Mouse (Mus musculus) cerebellum, postnatal 25 days (tissue): Measurements from ENCODE around the gene Uba1.
A peak's percentile ranks its signal among the peaks of the same experiment; 100 is the strongest.

Source experiments
- DNase-seq, 2 experiments: peaks; one replicate each; pipeline ENCODE4 v3.0.0; 2021; ENCODE audit warnings: mixed read lengths in 2 of 2

The Uba1 gene

GRCm38 (mm10) chrX:20658026-20658652 lies at the start of gene Uba1:
Gene Uba1 (plus strand): TSS chrX:20658326.
- peak; percentile 77 to 86 for DNase-seq

- DNase-seq, result no peak
Observed at GRCm38 (mm10) chrX:20608500-20608899, 49.6 kb upstream of the Uba1 start.

GRCm38 (mm10) chrX:20616861-20617175 lies 41.3 kb upstream of the Uba1 start:
- peak in 1 of 2 experiments; percentile 77 for DNase-seq

DNA sequence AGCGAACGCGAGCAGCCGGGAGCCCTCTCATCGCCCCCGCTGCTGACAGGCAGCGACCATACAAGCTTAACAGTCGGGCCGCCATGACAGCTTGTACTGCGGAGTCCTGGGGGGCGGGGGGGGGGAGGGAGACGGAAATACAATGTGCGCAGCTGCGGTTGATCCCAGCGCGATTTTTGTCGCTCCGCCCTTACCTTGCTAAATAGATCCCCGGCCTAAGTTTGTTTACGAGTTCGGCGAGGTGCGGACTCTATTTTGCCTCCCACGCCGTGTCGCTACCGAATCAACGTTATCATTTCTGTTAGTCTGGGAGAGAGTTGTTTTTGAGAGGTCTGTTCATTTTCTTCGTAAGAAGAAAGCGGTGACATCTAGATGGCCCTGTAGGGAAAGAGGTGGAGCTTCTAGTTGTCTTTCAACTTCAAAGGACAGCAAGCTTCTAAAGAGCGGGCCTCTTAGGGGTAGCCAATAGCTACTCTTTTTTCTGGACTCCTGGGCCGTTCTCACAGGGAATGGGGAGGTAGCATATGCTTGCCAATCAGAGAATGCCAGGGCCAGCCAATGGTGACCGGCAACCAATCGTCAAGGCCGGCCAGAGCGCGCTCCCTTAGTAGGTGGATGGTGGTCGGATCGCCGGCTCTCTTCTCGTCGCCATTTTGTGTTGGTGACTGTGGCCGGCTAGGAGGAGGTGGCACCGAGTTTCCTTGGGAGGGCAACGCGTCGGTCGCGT lies 40.8 kb upstream of the Uba1 start, which contains the start of the genes Rbm10 and Ndufb11:
Gene Rbm10, plus strand, starts transcription at position 328 of the 727 bp plus-strand sequence.
Gene Ndufb11, minus strand, starts transcription at position 444 of the 727 bp plus-strand sequence.
- peak; percentile 84 to 85 for DNase-seq

DNA sequence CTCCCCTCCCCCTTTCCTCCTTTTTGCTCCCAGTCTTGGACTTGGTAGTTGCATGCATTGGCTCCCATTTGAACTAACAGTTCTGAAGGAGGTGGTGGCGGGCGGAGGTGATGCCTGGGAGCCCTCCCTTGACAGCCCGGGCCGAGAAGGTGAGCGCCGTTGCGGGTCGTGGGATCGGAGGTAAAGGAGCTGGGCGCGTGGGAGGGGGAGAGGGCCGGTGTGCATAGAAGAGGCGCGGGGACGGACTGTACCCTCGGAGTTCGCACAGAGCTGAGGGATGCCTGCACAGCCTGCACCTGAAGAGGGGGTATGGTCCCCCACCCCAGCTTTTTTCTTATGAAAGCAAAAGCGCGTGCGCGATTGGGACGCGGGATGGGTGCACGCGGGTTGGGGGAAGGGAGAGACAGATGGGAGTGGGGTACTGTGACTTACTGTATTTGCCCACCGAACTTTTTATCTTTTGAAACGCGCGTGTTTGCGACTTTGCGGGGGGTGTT lies 40.2 kb upstream of the Uba1 start:
- DNase-seq, result peak in 1 of 2 experiments; percentile 66

DNA sequence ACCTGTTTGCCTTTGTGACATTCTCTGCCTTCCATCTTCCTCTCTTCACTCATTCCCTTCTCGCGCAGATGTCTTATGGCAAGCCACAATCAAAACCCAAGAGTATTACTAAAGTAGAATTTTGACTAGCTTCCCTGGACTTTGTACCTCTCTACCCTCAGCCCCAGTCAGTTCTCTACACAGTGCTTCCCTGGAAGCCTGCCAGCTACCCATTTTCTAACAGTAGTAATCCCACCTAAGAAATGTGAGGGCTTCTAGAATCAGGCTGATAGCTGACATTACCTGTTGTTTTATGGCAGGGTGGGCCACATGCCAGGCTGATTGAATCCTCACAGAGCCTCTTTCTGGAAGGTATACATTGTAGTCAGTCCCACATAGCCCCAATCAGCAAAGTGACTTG lies 20.0 kb upstream of the Uba1 start:
- no peak for DNase-seq

DNA sequence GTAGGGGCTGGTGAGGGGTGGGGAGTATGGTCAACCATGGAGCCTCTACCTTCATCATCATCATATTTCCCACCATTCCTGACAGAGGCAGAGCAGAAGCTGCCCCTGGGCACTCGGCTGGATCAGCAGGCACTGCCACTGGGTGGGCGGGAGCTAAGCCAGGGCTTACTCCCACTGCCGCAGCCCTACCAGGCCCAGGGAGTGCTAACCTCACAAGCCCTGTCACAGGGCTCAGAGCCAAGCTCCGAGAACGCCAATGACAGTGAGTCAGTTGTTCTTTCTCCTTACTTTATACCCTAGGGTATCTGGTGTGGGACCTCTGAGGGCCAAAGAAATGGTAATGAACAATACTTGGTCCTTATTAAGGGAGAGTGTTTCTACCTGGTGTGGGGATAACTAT lies 13.3 kb upstream of the Uba1 start:
- no peak for DNase-seq

DNA sequence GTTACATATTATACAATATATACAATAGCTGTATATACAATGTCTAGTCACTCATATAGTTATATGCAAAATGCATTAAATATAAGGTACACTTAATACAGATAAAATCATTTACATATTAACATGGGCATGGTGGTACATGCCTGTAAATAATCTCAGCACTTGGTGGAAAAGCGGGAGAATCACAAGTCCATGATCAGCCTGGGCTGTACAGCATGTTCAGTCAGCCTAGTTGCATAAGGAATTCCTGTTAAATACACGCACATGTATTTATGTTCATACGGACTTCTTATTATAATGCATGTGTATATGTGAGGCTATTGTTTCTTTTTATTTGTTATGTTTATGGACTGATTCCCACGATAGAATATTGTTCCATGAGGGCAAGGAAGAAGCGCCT lies 533 bp upstream of the Uba1 start:
- DNase-seq, result no peak

- peak in 1 of 2 experiments; percentile 16 for DNase-seq
Observed at GRCm38 (mm10) chrX:20658891-20659406, 823 bp downstream of the Uba1 start.

GRCm38 (mm10) chrX:20662317-20662715 lies 4.2 kb downstream of the Uba1 start:
- no peak for DNase-seq

- DNase-seq, result peak; percentile 80 to 87
Observed at GRCm38 (mm10) chrX:20662716-20663443, 4.8 kb downstream of the Uba1 start.

DNA sequence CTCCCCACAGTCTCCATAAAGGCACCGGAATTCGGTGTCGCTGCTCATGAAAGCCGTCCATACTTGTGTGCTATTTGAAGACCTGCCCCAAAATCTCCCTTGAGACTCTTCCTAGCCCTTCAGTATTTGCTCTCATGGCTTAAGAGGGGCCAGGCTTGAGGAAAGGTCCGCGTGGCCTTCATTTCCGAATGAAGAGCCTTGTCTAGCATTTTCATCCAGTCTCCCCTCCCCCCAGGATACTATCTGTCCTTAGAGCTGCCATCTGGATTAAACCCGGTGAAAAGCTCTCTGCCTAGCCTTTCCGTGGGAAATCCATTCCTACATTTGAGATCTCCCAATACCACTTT lies 5.3 kb downstream of the Uba1 start:
- peak in 1 of 2 experiments; percentile 25 for DNase-seq

DNA sequence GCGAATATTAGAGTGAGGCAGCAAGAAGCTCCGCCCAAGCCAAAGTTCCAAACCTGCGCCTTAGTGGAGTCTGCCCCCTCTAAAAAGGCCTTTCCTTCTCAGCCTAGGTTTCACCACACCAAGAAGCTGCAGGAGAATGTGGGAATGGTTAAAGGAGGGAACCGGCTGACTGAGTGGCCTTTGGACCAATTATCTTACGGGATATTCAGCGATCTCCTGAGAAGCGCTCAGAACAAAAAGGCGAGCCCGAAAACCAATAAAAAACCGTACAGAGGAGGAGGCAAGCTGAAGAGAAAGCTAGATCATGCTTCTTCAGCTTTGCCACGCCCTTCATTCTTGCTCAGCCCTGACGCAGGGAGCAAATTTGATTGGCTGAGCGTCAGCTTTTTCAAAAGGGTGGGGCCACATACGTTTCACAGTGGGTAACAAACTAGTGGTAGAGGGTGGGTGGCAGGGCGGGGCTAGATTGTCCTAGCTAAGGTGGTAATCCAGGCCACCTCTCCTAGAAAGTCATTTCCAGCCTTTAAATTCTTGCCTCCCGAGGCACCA lies 29.5 kb downstream of the Uba1 start, which contains the start of gene Cdk16:
Gene Cdk16, plus strand, starts transcription at position 436 of the 549 bp plus-strand sequence.
- peak; percentile 82 to 89 for DNase-seq

DNA sequence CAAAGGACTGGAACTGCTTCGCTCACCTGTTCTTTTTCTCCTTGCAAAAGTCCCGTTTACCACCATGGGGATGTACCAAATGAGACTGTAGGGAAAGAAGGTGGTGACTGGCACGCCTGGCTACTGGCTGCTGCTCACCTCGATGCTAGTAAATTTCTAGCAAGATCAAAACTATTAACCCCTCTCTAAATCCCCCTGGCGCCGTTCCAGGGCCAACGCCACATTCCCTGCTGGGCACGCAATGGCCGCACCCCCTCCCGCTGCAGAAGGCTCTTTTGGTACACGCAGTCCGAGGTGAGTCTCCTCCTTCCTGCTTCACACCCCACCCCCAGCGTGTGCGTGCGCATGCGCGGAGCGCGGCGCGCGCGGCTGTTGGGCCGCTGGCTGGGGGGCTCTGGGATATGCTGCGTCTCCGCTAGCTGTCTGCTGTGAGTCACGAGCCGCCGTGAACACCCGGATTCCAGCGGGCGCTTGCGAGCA lies 30.0 kb downstream of the Uba1 start:
- DNase-seq, result peak; percentile 86 to 91

DNA sequence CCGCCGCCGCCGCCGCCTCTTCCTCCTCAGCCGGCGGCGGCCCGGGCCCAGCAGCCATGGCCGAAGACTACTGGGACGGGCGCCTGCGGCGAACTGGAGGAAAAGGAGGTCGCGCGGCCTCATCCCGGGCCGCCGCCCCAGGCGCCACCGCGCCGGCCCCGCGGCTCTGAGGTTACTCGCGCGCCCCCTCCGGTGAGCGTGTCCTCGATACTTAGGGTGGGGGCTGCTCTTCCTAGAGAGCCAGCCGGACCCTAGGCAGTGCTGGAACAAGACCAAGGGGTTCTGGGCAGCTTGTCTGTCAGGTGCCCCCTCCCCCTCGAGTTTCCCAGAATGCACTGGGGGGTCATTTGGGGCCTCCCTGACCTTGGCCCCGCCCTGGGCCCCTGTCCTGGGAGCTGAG lies 30.5 kb downstream of the Uba1 start:
- DNase-seq, result peak; percentile 69 to 81

DNA sequence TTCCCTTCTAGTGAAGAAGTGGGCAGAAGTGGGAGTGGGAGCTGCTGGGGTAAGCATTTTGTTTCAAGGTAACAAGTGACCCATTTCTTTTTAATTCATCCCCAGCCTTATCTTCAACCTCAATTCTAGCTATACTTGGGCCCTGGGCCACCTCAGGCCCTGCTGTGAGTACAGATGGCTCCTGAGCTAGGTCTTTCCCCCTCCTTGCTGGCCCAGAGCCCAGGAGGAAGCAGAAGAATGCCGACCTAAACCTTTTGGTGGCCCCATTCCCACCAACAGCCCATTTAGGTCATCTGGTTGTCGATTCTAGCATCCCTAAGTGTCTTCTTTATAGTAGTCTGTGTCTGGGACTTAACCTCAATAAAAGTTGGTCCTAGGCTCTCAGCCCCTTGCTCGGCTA lies 33.4 kb downstream of the Uba1 start:
- peak; percentile 77 to 86 for DNase-seq

- DNase-seq, result no peak
Observed at GRCm38 (mm10) chrX:20692616-20693015, 34.5 kb downstream of the Uba1 start.

GRCm38 (mm10) chrX:20695842-20696241 lies 37.7 kb downstream of the Uba1 start:
- no peak for DNase-seq

DNA sequence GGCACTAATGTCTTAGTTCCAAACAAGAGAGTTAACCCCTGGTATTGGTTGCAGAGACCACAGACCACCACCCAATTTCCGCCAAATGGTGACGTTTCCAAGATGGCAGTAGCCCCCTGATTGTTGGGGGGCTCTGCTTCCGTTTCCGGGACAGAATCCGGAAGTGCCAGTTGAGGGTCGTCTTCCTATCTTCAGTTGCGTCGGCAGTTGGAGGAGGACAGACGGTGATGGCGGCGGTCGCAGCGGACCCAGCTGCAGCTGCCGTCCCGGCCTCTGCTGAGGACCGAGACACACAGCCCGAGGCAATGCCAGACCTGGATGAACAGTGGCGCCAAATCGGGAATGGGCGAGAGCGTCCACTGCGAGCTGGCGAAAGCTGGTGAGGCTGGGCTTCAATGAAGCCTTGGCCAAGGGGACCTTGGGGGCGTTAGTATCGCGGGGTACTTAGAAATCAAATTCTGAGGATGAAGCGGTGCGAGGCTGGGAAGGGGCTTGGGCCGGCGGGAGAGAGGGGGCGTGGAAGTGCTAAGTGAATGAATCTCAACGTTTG lies 45.7 kb downstream of the Uba1 start, which contains the start of gene Usp11:
Gene Usp11, plus strand, starts transcription at position 166 of the 550 bp plus-strand sequence.
- peak in 1 of 2 experiments; percentile 60 for DNase-seq

DNA sequence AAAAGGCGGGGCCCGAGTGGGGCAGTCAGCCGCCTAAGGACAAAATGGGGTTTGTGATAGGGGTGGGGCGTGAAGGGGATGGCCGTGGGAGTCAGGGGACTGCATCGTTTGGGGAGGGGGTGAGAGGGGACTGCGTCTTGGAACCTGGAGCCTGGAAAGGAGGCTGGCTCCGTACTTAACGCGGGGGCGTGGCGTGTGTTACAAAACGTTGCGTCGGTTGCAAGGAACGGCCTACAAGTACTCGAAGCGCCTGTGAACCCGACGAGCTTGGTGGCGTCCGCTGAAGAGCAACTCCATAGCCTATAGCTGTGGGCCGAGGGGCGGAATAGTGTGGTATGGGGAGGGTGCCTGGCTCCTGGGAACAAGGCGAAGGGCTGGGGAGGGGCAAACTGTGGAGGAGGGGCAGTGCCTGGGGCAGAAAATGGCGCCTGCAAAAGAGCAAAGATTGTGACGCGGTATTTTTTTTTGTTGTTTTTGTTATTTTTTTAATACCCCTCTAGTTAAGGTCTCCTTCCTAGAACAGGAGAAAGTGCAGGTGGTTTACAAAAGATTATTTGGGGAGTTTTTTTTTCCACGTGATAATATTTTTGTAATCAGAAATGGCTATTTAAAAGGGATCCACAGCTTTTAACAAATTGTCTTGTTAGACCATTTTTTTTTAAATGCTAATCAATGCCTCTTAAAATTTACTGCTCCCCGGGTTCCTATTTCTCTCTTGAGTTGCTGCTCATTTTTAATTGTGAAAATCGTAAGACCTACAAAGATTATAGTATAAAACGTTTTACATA lies 46.4 kb downstream of the Uba1 start:
- peak; percentile 80 to 87 for DNase-seq

- no peak for DNase-seq
Observed at GRCm38 (mm10) chrX:20705083-20705402, 46.9 kb downstream of the Uba1 start.

DNA sequence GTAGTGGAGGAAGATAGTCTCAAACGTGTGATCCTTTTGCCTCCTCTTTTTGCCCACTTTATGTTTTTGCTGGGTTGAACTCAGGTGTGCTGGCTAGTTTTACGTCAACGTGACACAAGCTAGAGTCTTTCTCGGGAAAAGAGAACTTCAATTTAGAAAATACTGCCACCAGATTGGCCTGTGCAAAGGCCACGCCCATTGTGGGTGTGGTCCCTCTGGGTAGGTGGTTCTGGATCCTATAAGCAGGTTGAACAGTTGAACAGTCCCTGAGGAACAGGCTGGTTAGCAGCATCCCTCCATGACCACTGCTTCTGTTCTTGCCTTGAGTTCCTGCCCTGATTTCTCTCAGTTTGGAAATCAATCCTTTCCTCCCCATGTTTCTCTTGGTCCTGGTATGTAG lies 70.6 kb downstream of the Uba1 start:
- no peak for DNase-seq
